Mouse (Mus musculus) intestine, postnatal 0 days (tissue): ENCODE results near the gene Abhd14b. TPM values are rescaled to one million over a fixed set of nuclear protein-coding genes. Genes with fewer than 3 reads are reported as not detected.

Source experiments
- ATAC-seq: fragments of 200-750 bp; cut with Nextera tagmentation; 2 replicates; pipeline ENCODE4 v1.8.0; 2017; ENCODE audit warnings: mild to moderate bottlenecking, moderate TSS enrichment, moderate library complexity
- H3K27ac ChIP-seq: fragments of 300-500 bp; sonication (generic); 2 replicates; pipeline ENCODE4 v1.5.1; 2014; ENCODE audit warnings: mild to moderate bottlenecking, low read depth, low read length, moderate library complexity
- H3K27me3 ChIP-seq: fragments of 300-500 bp; sonication (generic); replicated peaks from 2 replicates; pipeline ENCODE4 v1.6.1; 2014; ENCODE audit warnings: low read length, mixed read lengths; ENCODE audit not compliant: control insufficient read depth, insufficient read depth
- H3K36me3 ChIP-seq: fragments of 300-500 bp; sonication (generic); 2 replicates; pipeline ENCODE4 v1.6.1; 2014; ENCODE audit warnings: mild to moderate bottlenecking, moderate library complexity; ENCODE audit not compliant: control insufficient read depth, insufficient read depth
- H3K4me1 ChIP-seq: fragments of 300-500 bp; sonication (generic); replicated peaks from 2 replicates; pipeline ENCODE4 v1.6.1; 2014; ENCODE audit warnings: antibody characterized with exemption, low read length, mixed read lengths; ENCODE audit not compliant: control insufficient read depth, insufficient read depth
- H3K4me2 ChIP-seq: fragments of 300-500 bp; sonication (generic); replicated peaks from 2 replicates; pipeline ENCODE4 v1.6.1; 2014; ENCODE audit warnings: low read depth, mild to moderate bottlenecking, moderate library complexity
- H3K4me3 ChIP-seq: fragments of 300-500 bp; sonication (generic); 2 replicates; pipeline ENCODE4 v1.5.1; 2014; ENCODE audit warnings: low read depth, low read length
- H3K9ac ChIP-seq: fragments of 300-500 bp; sonication (generic); 2 replicates; pipeline ENCODE4 v1.6.1; 2014; ENCODE audit warnings: mild to moderate bottlenecking, low read depth, low read length
- H3K9me3 ChIP-seq: fragments of 300-500 bp; sonication (generic); 2 replicates; pipeline ENCODE4 v1.6.1; 2016; ENCODE audit warnings: mixed run types; ENCODE audit not compliant: control insufficient read depth
- CTCF ChIP-seq: sonication (generic); IDR thresholded peaks from 2 replicates; pipeline ENCODE4 v1.5.1; 2016; ENCODE audit warnings: low read depth, mild to moderate bottlenecking, control low read depth, antibody characterized with exemption, moderate library complexity
- WGBS: fragments of 180-500 bp; shearing (Covaris S2); extraction: QIAGEN DNeasy Blood & Tissue Kit; methylation state at CpG from one replicate; pipeline ENCODE4 v1.1.7; 2014; 5-methylcytosine and 5-hydroxymethylcytosine counted together
- polyA plus RNA-seq: library from polyadenylated mRNA; unstranded; fragments of >200 nt; fragmentation: Nextera tagmentation; extraction: Ambion mirVana; gene quantifications from 2 replicates; pipeline ENCODE4 v1.2.1, GENCODE M21; 2015

Abhd14b gene
- polyA plus RNA-seq, 1 experiment from 2014 or later: 38.1 TPM

GRCm38 (mm10) chr9:106405275-106405674, 42.0 kb upstream of the Abhd14b start:
- H3K27ac ChIP-seq: no peak overlapping the region
- no peaks in the 10 kb centered on the region for H3K36me3 ChIP-seq
- no peak for TF ChIP-seq CTCF
- WGBS: 30% methylated on average over 6 of the region's 6 CpGs
- no peak overlapping the region for H3K9ac ChIP-seq
- H3K9me3 ChIP-seq: no peaks in the 10 kb centered on the region
- H3K4me2 ChIP-seq: no peak overlapping the region
- no peak for ATAC-seq
- H3K4me3 ChIP-seq: no peak overlapping the region
- H3K27me3 ChIP-seq: no peaks in the 10 kb centered on the region
- H3K4me1 ChIP-seq: no peaks in the 10 kb centered on the region

DNA sequence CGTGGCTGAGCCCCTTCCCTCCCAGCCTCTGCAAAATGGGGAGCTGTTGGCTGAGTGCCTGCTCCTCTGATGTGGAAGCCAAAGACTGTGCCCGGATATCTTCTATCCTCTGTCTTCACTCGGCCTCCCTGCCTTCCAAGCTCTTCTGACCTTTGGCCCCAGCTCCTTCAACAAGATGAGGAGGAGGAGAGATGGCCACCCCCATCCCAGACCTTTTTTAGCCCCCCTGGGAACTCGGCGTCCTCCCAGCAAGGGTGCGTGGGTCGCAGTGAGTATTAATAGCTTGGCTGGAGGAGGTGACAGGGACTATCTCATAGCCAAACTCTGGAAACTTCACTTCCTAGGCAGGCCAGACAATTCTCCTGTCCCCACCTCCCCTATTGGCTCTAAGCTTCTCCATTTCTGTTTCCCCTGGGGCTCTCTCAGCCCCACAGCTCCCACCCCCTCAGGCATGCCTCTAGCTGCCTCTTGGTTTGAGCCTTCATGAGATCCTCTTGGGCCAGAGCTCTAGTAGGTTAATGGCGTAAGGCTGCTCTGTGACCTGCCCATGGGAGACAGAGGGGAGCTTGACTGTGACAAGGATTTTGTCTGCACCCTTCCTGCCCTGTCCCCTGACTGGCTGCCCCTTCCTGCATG, 40.7 kb upstream of the Abhd14b start:
- TF ChIP-seq CTCF: no peak
- 50% methylated on average over 8 of the region's 8 CpGs for WGBS

DNA sequence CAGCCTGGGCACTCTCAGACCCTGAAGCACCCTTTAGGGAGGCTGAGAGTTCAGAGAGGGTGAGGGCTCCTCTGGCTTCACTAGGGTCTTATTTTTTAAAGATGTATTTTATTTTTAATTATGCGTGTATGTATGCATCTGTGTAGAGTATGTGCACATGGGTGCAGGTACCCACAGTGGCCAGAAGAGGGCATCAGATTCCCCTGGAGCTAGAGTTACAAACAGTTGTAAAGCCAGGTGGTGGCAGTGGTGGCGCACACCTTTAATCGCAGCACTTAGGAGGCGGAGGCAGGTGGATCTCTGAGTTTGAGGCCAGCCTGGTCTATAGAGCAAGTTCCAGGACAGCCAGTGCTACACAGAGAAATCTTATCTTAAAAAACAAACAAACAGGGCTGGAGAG, 38.2 kb upstream of the Abhd14b start:
- Histone ChIP-seq H3K9me3 (no peaks in the 10 kb centered on the region), H3K4me2 (no peak overlapping the region), H3K36me3 (no peaks in the 10 kb centered on the region), H3K4me3 (no peak overlapping the region), H3K4me1 (no peaks in the 10 kb centered on the region), H3K27me3 (no peaks in the 10 kb centered on the region), H3K27ac (no peak overlapping the region), H3K9ac (no peak overlapping the region)
- ATAC-seq: no peak
- 96% methylated on average over 4 of the region's 4 CpGs for WGBS
- TF ChIP-seq CTCF: peak; percentile 36; the same call in 1 of the 2 replicates

More for the DNA sequence above, 40.7 kb upstream of the Abhd14b start:
- Histone ChIP-seq H3K9me3 (no peaks in the 10 kb centered on the region), H3K9ac (no peak overlapping the region), H3K27ac (no peak overlapping the region), H3K4me3 (no peak overlapping the region), H3K36me3 (no peaks in the 10 kb centered on the region), H3K27me3 (no peaks in the 10 kb centered on the region), H3K4me1 (no peaks in the 10 kb centered on the region), H3K4me2 (no peak overlapping the region)
- no peak for ATAC-seq

GRCm38 (mm10) chr9:106410086-106410650, 37.1 kb upstream of the Abhd14b start:
- Histone ChIP-seq H3K27me3 (no peaks in the 10 kb centered on the region), H3K4me1 (no peaks in the 10 kb centered on the region), H3K9ac (no peak overlapping the region), H3K4me2 (no peak overlapping the region), H3K27ac (no peak overlapping the region), H3K36me3 (no peaks in the 10 kb centered on the region), H3K9me3 (no peaks in the 10 kb centered on the region), H3K4me3 (no peak overlapping the region)
- 89% methylated on average over 2 of the region's 2 CpGs for WGBS
- ATAC-seq: no peak
- TF ChIP-seq CTCF: no peak

- Histone ChIP-seq H3K4me1 (no peaks in the 10 kb centered on the region), H3K4me3 (no peak overlapping the region), H3K9ac (no peak overlapping the region), H3K4me2 (no peak overlapping the region), H3K36me3 (no peaks in the 10 kb centered on the region), H3K27ac (no peak overlapping the region), H3K9me3 (no peaks in the 10 kb centered on the region), H3K27me3 (no peaks in the 10 kb centered on the region)
- ATAC-seq: no peak
- WGBS: 55% methylated on average over 9 of the region's 9 CpGs
- no peak for TF ChIP-seq CTCF
Observed at GRCm38 (mm10) chr9:106411091-106411594, 36.1 kb upstream of the Abhd14b start.

DNA sequence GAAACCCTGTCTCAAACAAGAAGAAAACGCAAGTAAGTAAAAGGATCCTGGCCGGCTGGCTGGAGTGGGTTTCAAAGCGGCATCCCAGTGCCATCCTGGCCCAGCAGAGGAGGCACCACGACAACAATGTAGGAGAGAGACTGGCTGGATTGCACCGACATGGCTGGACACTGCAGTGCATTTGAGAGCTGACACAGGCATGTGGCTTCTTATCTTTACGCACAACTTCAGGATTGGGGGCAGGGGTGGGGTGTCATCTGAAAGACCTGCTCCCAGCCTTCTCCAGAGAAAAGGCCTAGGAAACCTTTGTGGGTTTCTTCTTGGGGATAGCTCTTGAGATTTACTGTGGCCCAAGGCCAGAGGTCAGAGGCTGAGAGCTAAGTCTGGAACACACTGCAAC, 35.5 kb upstream of the Abhd14b start:
- Histone ChIP-seq H3K4me2 (no peak overlapping the region), H3K9ac (no peak overlapping the region), H3K4me1 (no peaks in the 10 kb centered on the region), H3K9me3 (no peaks in the 10 kb centered on the region), H3K4me3 (no peak overlapping the region), H3K27me3 (no peaks in the 10 kb centered on the region), H3K36me3 (no peaks in the 10 kb centered on the region), H3K27ac (no peak overlapping the region)
- WGBS: 63% methylated on average over 6 of the region's 6 CpGs
- TF ChIP-seq CTCF: no peak
- no peak for ATAC-seq
